Mouse (Mus musculus) spleen, postnatal 14 days (tissue): ENCODE data around the gene Upf1.
A peak's percentile ranks its signal among the peaks of the same experiment; 100 is the strongest.

Source experiments
- DNase-seq, 2 experiments: peaks; one replicate each; pipeline ENCODE4 v3.0.0; 2021 to 2022; ENCODE audit warnings: low spot score in 2 of 2

Gene Upf1

GRCm38 (mm10) chr8:70359411-70359810 lies 6.3 kb upstream of the Upf1 start:
- no peak for DNase-seq

GRCm38 (mm10) chr8:70356111-70356510 lies 3.0 kb upstream of the Upf1 start:
- DNase-seq: no peak

GRCm38 (mm10) chr8:70354004-70354403 lies 926 bp upstream of the Upf1 start:
- no peak for DNase-seq

GRCm38 (mm10) chr8:70352657-70353151 lies 374 bp downstream of the Upf1 start:
- DNase-seq: peak in 1 of 2 experiments; percentile 41

- no peak for DNase-seq
Measured at GRCm38 (mm10) chr8:70352000-70352384, 1.1 kb downstream of the Upf1 start.

- DNase-seq: no peak
Measured at GRCm38 (mm10) chr8:70351035-70351999, 1.8 kb downstream of the Upf1 start.

- DNase-seq: no peak
Measured at GRCm38 (mm10) chr8:70347860-70348420, 5.1 kb downstream of the Upf1 start.

- no peak for DNase-seq
Measured at GRCm38 (mm10) chr8:70347443-70347842, 5.6 kb downstream of the Upf1 start.

- no peak for DNase-seq
Measured at GRCm38 (mm10) chr8:70344279-70344678, 8.8 kb downstream of the Upf1 start.

- DNase-seq: peak in 1 of 2 experiments; percentile 34
Measured at GRCm38 (mm10) chr8:70343696-70344095, 9.4 kb downstream of the Upf1 start.

GRCm38 (mm10) chr8:70343076-70343475 lies 10.0 kb downstream of the Upf1 start:
- no peak for DNase-seq

- no peak for DNase-seq
Measured at GRCm38 (mm10) chr8:70342007-70342406, 11.1 kb downstream of the Upf1 start.

- DNase-seq: no peak
Measured at GRCm38 (mm10) chr8:70340659-70341058, 12.4 kb downstream of the Upf1 start.

GRCm38 (mm10) chr8:70338931-70339330 lies 14.1 kb downstream of the Upf1 start:
- no peak for DNase-seq

GRCm38 (mm10) chr8:70332878-70333202 lies 20.2 kb downstream of the Upf1 start:
- no peak for DNase-seq

GRCm38 (mm10) chr8:70332070-70332877 lies 20.8 kb downstream of the Upf1 start:
- DNase-seq: no peak

- DNase-seq: no peak
Measured at GRCm38 (mm10) chr8:70331526-70331925, 21.6 kb downstream of the Upf1 start.

GRCm38 (mm10) chr8:70330741-70331364 lies 22.2 kb downstream of the Upf1 start:
- no peak for DNase-seq

- DNase-seq: no peak
Measured at GRCm38 (mm10) chr8:70329835-70330740, 23.0 kb downstream of the Upf1 start.

- DNase-seq: no peak
Measured at GRCm38 (mm10) chr8:70329124-70329834, 23.8 kb downstream of the Upf1 start, which contains the start of gene Gdf1. Gene Gdf1 (plus strand): TSS chr8:70329817.
